Mouse (Mus musculus): ENCODE data around the gene Tmprss13. TPM values are rescaled to one million over a fixed set of nuclear protein-coding genes. Genes with fewer than 3 reads are reported as not detected.

The Tmprss13 gene
- polyA plus RNA-seq, 1 experiment = 1.5 TPM

DNA sequence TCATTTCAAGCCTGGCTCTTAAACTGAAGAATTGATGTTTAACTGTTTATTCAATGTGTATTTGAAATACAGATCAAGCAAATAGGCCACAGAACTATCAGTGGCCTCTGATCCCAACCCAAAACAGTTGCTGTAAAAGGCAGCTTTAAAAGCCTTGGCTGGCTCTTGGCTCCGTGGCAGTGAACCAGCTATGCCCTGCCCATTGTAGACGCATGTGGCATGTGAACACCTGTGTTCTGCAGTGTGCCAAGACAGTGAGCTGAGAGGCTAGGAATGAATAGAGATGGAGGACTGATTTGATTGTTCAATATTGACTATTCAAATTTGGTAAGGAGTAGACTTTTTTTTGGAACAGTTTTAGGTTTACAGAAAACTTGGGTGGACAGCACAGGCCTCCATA lies 58.0 kb downstream of the Tmprss13 start:
- H3K4me3 ChIP-seq (replicated peaks; ENCODE audit: control insufficient read depth, low read depth, low read length) = no peak overlapping the region
- no peak overlapping the region for H3K27ac ChIP-seq (ENCODE audit: control insufficient read depth, insufficient read depth, low read depth, low read length, poor library complexity)
- no peaks in the 10 kb centered on the region; the same call in 1 of the 2 replicates for H3K4me1 ChIP-seq (ENCODE audit: control insufficient read depth, insufficient read depth, low read length)
- no peak for TF ChIP-seq POLR2A (IDR thresholded peaks at IDR 0.05; ENCODE audit: borderline replicate concordance, control insufficient read depth, low read depth, low read length)
- TF ChIP-seq CTCF (IDR thresholded peaks at IDR 0.05; ENCODE audit: control insufficient read depth, insufficient read depth, low read length) = no peak
- 85% methylated on average over 2 of the region's 2 CpGs for WGBS

DNA sequence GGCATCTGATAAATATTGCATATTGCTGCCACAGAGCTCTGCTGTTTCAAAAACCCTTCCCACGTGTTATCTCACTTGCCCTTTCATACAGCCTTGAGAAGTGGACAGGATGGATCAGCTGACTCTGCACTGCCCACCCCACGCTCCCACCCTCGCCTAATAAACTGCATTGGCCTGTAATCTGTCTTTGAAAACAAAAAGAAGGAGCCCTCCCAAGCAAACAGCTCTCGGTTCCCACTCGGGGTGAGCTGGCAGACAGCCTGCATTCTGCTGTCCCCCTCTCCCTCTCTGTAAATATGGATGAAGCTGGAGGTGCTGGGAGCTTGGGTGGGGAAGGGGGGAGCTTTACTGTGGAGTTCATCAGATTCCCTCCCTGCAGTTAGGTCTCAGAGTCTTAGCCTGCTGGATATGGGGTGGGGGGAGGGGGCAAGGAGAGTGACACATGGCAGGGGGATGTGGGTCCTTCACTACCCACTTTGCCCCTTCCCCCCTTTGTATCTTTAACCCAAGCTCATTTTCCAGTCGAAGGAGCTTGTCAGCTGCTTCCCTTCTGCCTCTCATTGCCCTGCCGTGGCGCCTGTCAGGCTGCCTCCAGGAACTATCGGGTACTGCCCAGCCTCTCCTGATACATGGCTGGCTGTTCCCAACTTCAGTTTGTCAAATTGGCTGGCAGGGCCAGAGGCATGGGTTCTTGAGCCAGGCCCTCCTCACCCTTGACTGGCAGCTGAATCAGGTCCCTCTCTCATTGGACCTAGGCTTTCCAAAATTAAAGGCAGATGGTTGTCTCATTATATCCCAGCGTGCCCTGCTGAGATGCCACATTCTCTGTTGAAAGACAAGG lies 61.7 kb downstream of the Tmprss13 start:
- 65% methylated on average over 10 of the region's 10 CpGs for WGBS

DNA sequence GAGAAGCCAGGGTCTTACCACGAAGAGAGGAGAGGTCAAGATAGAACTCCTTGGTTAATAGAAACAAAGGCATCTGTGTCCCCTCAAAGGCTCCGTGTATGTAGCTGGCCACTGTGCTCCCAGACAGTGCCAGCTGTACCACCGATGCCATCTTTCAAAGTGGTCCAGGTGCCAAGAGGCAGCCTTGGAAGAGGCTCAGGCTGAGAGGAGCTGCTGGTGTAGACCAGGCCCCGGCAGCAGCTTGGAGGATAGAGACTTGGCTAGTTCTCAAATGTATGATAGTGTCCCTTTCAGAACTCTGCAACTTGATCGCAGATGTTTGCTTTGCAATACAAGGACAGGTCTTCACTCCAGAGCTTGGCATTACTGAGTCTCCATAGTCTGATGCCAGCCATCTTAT lies 63.4 kb downstream of the Tmprss13 start:
- no peaks in the 10 kb centered on the region; the same call in none of the 2 replicates for H3K4me1 ChIP-seq (ENCODE audit: control insufficient read depth, insufficient read depth, low read length)
- TF ChIP-seq POLR2A (IDR thresholded peaks at IDR 0.05; ENCODE audit: borderline replicate concordance, control insufficient read depth, low read depth, low read length) (no peak), CTCF (IDR thresholded peaks at IDR 0.05; ENCODE audit: control insufficient read depth, insufficient read depth, low read length) (no peak)
- no peak overlapping the region for H3K4me3 ChIP-seq (replicated peaks; ENCODE audit: control insufficient read depth, low read depth, low read length)
- 79% methylated on average over 5 of the region's 5 CpGs for WGBS
- H3K27ac ChIP-seq (ENCODE audit: control insufficient read depth, insufficient read depth, low read depth, low read length, poor library complexity) = no peak overlapping the region

More for the DNA sequence above, 61.7 kb downstream of the Tmprss13 start:
- Histone ChIP-seq H3K4me3 (replicated peaks; ENCODE audit: control insufficient read depth, low read depth, low read length) (no peak overlapping the region), H3K4me1 (ENCODE audit: control insufficient read depth, insufficient read depth, low read length) (no peaks in the 10 kb centered on the region; the same call in none of the 2 replicates), H3K27ac (ENCODE audit: control insufficient read depth, insufficient read depth, low read depth, low read length, poor library complexity) (no peak overlapping the region)
- no peak for TF ChIP-seq POLR2A (IDR thresholded peaks at IDR 0.05; ENCODE audit: borderline replicate concordance, control insufficient read depth, low read depth, low read length)
- no peak for TF ChIP-seq CTCF (IDR thresholded peaks at IDR 0.05; ENCODE audit: control insufficient read depth, insufficient read depth, low read length)

DNA sequence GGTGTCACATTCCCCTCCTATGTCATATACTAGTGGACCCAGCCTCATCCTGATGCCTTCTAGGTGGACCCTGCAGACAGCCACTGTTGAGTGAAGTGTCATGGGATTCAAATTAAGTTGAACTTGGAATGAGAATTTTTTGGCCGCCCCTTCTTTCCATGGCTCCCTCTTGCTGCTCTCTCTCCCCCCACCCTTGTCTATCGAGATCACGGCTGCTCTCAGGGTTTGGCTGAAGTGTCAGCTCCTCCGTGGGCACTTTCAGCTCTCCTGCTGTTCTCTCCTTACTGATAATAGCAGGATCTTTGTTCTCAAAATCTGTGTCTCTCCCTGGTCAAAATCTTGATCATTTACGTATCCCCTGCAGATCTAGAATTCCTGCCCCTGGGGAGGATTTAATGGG lies 63.9 kb downstream of the Tmprss13 start:
- H3K4me3 ChIP-seq (replicated peaks; ENCODE audit: control insufficient read depth, low read depth, low read length) = no peak overlapping the region
- no peak overlapping the region for H3K27ac ChIP-seq (ENCODE audit: control insufficient read depth, insufficient read depth, low read depth, low read length, poor library complexity)
- 82% methylated on average over 5 of the region's 5 CpGs for WGBS
- TF ChIP-seq POLR2A (IDR thresholded peaks at IDR 0.05; ENCODE audit: borderline replicate concordance, control insufficient read depth, low read depth, low read length) = no peak
- TF ChIP-seq CTCF (IDR thresholded peaks at IDR 0.05; ENCODE audit: control insufficient read depth, insufficient read depth, low read length) = no peak
- no peaks in the 10 kb centered on the region; the same call in none of the 2 replicates for H3K4me1 ChIP-seq (ENCODE audit: control insufficient read depth, insufficient read depth, low read length)

DNA sequence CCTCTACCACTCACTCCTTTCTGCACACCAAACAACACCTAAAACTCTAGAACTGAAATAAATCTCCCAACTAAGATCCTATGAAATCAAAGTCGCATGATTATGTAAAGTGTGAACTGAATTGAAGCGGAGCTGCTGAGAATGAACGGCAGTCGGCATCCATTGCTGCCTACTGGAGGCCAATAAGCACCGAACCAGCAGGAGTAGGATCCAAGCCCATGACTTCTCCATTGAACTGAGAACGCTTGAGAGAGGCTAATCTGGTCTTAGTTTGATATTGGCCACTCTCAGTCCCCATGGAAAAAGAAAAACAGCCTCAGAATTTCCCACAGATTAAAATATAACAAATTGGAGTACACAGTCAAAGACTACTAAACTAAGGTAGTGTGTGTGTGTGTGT lies 65.0 kb downstream of the Tmprss13 start:
- no peak overlapping the region for H3K4me3 ChIP-seq (replicated peaks; ENCODE audit: control insufficient read depth, low read depth, low read length)
- TF ChIP-seq CTCF (IDR thresholded peaks at IDR 0.05; ENCODE audit: control insufficient read depth, insufficient read depth, low read length) = no peak
- no peak for TF ChIP-seq POLR2A (IDR thresholded peaks at IDR 0.05; ENCODE audit: borderline replicate concordance, control insufficient read depth, low read depth, low read length)
- no peak overlapping the region for H3K27ac ChIP-seq (ENCODE audit: control insufficient read depth, insufficient read depth, low read depth, low read length, poor library complexity)
- H3K4me1 ChIP-seq (ENCODE audit: control insufficient read depth, insufficient read depth, low read length) = no peaks in the 10 kb centered on the region; the same call in none of the 2 replicates
- WGBS = 82% methylated on average over 6 of the region's 6 CpGs

DNA sequence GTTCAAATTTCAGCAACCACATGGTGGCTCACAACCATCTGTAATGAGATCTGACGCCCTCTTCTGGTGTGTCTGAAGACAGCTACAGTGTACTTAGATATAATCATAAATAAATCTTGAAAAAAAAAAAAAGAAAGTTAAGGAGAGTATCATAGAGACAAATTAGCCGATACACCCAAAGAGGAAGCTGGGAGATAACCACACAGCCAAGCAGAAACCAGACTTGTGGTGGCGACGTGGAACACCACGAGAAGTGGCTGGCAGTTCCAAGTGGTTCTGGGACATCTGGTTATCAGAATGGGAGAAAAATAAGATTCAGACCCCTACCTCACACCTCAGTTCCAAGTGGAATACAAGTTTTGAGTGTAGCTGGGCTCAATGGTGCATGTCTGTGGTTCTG lies 67.8 kb downstream of the Tmprss13 start:
- Histone ChIP-seq H3K27ac (ENCODE audit: control insufficient read depth, insufficient read depth, low read depth, low read length, poor library complexity) (no peak overlapping the region), H3K4me3 (replicated peaks; ENCODE audit: control insufficient read depth, low read depth, low read length) (no peak overlapping the region), H3K4me1 (ENCODE audit: control insufficient read depth, insufficient read depth, low read length) (no peaks in the 10 kb centered on the region; the same call in none of the 2 replicates)
- TF ChIP-seq POLR2A (IDR thresholded peaks at IDR 0.05; ENCODE audit: borderline replicate concordance, control insufficient read depth, low read depth, low read length) = no peak
- TF ChIP-seq CTCF (IDR thresholded peaks at IDR 0.05; ENCODE audit: control insufficient read depth, insufficient read depth, low read length) = no peak
- WGBS = 12% methylated on average over 5 of the region's 5 CpGs

DNA sequence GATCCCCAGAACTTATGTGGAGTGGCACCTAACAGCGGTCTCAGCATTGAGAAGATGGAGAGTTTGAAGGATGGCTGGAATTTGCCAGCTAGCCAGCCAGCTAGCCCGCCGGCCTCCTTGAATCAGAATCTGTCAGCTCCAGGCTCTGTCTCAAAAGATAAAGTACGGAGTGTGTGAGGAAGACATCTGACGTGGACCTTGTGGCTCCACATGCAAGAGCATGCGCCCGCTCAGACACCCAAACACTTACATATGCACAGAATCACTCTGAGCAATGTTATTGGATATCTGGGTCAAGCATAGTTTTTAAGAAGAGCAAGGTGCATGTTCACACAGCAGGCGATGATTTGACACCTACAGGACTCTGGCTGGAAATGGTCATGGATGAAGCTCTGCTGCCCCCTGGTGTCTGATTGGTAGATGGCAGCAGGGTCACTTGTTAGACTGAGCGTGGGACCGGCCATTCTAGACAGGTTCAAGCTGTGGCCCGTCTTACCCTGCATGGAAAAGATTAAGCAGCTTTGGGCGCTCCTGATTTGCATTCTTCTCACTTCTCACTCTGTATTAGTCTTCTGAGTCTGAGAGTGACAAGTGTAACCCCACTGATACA lies 69.6 kb downstream of the Tmprss13 start:
- Histone ChIP-seq H3K27ac (ENCODE audit: control insufficient read depth, insufficient read depth, low read depth, low read length, poor library complexity) (no peak overlapping the region), H3K4me3 (replicated peaks; ENCODE audit: control insufficient read depth, low read depth, low read length) (no peak overlapping the region), H3K4me1 (ENCODE audit: control insufficient read depth, insufficient read depth, low read length) (no peaks in the 10 kb centered on the region; the same call in none of the 2 replicates)
- 46% methylated on average over 12 of the region's 12 CpGs for WGBS
- TF ChIP-seq POLR2A (IDR thresholded peaks at IDR 0.05; ENCODE audit: borderline replicate concordance, control insufficient read depth, low read depth, low read length) (no peak), CTCF (IDR thresholded peaks at IDR 0.05; ENCODE audit: control insufficient read depth, insufficient read depth, low read length) (peak; percentile 98)

DNA sequence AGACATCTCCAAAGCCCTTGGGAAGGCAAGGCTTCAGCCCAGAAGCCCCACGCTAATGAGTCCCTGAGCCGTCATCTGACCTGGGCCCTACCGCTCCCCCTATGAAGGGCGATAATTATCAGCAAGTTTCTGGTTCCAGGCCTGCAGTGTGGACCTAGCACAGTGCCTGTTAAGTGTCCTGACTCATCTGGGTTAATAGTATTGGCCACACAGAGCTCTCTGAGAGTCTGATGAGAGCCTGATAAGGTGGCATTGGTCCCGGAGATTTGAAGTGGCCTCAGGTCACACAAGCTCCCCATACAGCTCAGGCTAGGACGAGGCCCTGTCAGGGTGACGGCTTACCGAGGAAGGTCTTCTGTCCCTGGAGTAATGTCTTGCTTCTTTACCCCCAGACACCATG lies 70.7 kb downstream of the Tmprss13 start:
- H3K27ac ChIP-seq (ENCODE audit: control insufficient read depth, insufficient read depth, low read depth, low read length, poor library complexity) = no peak overlapping the region
- WGBS = 80% methylated on average over 8 of the region's 8 CpGs
- TF ChIP-seq POLR2A (IDR thresholded peaks at IDR 0.05; ENCODE audit: borderline replicate concordance, control insufficient read depth, low read depth, low read length) = no peak
- no peak for TF ChIP-seq CTCF (IDR thresholded peaks at IDR 0.05; ENCODE audit: control insufficient read depth, insufficient read depth, low read length)
- no peak overlapping the region for H3K4me3 ChIP-seq (replicated peaks; ENCODE audit: control insufficient read depth, low read depth, low read length)
- no peaks in the 10 kb centered on the region; the same call in 1 of the 2 replicates for H3K4me1 ChIP-seq (ENCODE audit: control insufficient read depth, insufficient read depth, low read length)
